Mouse (Mus musculus) monocyte, adult 2 months (primary cell): Measurements from ENCODE around the gene Dnah14.
"Not testable (repeated sequence)": the region's sequence is repeated elsewhere in the genome, so short reads cannot be mapped to it uniquely, and the experiment has no call there.

Experiments
- DNase-seq, 2 experiments: peaks; one replicate each; pipeline ENCODE4 v3.0.0; 2022; ENCODE audit warnings: low spot score in 2 of 2, low read depth in 1 of 2

The Dnah14 gene

DNA sequence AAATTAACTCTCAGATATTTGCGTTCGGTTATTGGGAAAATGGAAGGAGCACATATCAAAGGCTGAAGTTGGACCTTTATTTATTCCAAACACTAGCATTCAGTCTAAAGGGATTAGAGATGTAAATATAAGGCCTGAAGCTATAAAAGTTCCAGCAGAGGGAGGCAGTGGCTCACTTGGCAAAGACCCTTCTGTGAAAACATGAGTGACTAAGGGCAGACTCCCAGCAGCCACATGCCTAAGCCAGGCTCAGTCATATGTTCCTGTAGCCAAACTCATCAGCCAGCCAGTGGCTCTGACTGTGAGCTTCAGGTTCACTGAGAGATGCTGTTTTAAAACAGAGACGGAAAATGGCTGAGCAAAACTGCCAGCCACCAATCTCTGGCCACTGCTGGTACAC, 195.5 kb downstream of the Dnah14 start:
- no peak for DNase-seq

DNA sequence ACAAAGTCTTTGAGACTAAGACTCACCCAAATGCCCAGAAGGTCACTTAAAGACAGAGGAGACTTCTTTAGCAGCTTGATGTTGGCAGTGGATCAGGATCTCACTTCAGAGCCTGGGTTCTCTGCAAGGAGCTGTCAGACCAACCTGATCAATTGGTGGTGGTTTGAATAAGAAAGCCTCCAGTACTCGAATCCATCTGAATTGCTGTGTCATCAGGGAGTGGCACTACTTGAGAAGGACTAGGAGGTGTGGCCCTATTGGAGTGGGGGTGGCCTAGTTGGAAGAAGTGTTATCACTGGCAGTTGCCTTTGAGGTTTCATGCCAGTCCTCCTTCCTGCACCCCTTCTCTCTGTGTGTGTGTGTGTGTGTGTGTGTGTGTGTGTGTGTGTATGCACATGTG, 200.2 kb downstream of the Dnah14 start:
- no peak for DNase-seq

DNA sequence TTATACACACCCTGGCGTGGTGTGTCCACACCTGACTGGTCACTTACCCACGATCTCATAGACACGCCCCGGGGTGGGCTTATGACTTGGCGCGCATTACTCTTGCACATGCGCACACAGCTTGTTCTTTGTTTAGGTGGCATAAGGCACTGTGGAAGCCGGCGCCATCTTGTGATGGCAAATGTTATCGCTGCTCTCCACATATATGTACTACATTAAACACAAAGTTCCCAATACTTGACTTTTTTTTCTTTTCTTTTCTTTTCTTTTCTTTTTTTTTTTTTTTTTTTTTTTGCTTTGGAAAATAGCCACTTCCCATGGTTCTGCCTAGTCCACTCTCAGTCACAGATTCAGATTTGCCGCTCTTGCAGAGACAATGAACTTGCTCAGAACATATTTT, 206.2 kb downstream of the Dnah14 start:
- DNase-seq, result not testable (repeated sequence)

DNA sequence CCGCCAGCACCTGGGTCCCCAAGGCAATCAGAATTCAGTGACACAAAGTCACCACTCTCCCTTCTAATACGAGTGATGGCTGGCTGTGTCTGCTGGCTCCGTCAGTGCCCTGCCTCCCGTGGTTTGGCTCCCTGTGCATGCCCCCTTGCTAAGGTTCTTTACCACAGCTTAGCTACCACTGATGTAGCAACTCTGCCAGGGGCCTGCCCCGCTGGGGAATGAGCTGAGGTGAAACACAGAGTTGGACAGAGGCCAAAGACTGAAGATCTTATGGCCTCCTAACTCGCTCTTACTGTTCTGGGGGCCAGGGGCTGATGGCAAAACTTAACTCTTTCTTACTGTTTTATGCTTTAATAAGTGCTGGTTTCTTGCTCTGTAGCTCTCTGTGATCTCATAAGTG, 213.6 kb downstream of the Dnah14 start:
- DNase-seq, result no peak

DNA sequence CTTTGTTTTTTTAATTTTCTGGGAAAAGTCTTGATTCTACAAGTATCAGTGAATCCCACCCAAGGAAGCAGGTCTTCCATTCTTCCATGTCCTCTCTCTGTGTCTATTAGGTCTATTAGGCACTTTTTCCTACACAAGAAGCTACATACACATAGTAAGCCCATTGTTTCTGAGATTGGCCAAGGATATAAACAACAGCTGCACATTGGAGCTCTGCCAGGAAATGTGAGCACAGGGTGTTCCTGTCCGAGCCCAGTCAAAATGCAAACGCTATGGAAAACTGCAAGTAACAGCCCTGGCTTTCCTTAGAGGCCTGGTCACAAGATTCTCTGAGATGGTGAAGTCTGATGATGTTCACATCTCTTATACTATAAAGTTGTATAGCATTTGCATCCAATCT, 217.2 kb downstream of the Dnah14 start:
- DNase-seq, result no peak

DNA sequence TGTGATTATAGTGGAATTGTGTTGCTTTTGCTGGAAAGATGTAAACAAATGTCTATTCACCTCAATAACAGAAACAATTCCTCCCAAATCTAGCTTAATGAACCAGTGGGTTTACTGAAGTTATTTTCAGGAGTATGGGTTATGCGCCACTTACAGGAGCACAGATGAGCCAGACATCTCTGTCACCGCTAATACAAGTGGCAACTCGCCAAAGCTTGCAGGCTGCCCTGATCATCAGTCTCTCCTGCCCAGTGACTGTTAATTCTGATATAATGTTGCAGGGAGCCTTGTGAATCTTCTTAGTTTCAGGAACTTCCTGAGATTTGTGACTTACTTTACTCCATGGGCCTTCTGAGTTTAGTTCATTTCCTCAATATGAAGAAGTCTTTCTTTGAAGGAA, 223.6 kb downstream of the Dnah14 start:
- DNase-seq, result no peak

DNA sequence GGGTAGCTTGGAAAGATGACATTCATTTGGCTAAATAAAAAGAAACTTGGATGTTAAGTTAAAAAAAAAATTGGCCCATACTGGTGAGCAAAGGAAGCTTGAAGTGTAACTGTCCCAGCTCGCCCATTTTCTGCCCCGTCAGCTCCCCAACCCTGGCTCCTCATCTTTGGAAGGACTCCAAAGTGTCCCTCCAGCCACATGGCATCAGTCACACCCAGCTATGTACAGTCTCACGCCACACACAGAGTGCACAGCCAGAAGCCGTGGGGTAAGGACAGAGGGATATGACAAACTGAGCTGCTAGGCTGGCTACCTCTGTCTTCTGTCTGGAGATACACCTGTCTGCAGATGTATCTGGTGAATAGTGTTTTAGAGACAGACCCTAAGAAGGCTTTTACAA, 224.3 kb downstream of the Dnah14 start:
- DNase-seq, result no peak

DNA sequence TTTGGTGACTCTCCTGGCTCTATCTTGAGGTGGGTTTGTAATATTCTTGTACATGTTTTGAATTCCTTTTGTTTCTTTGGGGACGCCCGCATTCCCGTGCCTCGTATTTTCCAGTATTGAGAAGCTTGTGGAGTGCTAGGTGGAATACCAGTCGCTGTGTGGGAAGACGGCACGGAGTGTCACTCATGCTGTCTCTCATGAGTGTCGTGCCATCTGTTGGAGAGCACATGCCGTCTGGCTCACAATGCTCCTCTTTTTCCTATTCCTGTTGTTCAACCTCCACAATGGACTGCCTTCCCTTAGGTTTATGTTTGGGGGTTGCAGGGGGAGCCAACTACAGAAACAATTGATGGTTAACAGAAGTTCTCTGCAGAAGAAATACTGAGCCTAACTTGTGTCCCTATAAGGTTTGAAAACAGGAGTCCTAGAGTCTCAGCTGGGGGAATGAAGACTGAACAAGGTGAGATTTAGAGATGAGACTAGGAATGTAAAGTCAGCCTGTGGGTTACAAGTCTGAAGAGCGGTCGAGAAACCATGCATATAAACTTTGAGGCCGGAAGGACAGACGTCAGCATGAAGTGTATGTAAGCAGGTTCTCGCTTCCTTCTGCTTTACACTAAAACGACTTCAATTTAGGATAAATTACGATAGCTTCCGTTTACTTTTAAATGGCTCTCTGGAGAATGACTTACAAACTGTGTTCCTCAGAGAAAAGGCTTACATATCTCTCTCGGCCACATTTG, 235.3 kb downstream of the Dnah14 start:
- DNase-seq, result no peak

DNA sequence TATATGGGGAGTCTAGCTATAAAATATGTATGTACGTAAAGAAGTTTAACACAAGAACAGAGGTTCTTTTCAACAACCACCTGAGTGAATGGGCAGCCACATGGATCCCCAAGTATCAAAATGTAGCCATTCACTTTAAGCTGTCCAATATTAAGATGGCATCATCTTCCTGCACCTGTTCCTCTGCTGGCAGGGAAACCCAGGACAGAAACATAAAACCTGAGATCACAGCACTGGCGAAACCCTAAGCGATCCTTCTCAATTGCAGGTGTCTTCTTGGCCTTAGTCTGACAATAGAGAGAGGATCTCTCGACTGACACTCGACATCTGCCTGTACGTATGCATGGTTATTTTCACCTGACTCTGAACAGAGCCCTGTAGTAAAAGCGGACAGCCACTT, 250.4 kb downstream of the Dnah14 start:
- DNase-seq, result no peak

DNA sequence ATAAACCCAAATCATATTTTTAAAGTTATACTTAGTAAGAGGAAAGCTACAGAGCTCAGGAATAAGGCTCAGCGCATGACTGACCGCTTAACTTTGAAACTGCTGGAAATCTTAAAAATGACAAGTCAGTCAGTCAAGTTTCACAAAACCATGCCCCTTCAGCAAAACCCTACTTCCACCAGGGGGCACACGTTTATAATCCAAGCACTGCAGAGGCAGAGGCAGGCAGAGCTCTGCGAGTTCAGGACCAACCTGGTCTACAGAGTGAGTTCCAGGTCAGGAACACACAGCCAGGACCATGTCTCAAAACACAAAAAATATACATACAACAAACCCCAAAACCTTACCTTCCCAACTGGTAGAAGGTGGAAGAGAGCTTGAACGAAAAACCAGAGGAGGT, 252.0 kb downstream of the Dnah14 start:
- no peak for DNase-seq

DNA sequence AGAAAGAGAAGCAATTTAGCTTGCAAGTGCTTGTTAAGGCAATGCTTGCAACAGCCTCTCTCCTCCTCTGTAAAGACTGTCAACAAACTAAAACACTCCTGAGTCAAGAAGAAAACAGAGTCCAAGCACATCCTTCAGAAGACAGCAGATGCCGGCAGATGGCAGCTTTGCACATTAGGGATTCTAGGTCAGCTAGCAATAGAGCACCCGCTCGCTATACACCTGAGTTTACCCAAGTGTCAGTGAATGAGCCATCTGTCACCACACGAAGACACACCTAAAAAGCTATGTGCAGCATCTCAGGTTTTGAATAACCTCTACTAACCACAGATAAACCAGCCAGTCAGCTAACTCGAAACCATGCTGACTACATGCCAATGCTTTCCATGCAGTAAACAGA, 256.4 kb downstream of the Dnah14 start:
- DNase-seq, result no peak

DNA sequence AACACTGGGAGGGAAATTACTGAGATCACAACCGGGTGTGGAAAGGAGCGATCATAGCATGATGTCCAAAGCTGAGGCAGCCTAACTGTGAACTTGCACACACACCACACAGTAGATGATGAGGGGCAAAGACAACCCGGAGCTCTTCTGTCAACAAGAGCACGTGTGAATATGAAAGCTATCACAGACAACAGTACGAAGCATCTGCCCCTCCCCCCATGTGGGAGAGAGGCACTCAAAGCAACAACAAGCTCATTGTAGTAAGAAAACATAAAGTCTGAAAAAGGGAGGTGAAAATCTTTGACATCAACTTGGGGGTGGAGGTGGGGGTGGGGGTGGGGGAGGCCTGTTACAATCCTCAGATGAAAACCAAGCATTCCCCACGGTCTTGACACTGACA, 256.8 kb downstream of the Dnah14 start:
- no peak for DNase-seq

DNA sequence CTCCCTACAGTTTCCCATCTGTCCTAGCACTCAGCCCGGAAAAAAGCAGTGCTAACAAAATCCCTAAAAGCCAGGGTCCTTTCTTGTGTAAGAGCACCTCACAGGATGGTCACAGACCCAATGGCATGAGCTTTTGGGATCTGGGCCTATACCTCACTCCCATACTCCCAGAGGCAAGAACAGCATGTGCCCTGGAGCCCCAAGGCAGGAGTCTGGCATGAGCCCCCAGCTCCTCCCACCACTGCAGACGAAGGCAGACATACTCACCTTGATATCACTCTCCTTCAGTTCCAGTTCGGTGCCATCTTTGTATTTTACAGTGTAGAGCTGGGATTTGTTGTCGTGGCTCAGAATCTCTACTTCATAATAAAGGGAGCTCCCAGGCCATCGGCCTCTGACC, 261.8 kb downstream of the Dnah14 start:
- DNase-seq, result no peak

DNA sequence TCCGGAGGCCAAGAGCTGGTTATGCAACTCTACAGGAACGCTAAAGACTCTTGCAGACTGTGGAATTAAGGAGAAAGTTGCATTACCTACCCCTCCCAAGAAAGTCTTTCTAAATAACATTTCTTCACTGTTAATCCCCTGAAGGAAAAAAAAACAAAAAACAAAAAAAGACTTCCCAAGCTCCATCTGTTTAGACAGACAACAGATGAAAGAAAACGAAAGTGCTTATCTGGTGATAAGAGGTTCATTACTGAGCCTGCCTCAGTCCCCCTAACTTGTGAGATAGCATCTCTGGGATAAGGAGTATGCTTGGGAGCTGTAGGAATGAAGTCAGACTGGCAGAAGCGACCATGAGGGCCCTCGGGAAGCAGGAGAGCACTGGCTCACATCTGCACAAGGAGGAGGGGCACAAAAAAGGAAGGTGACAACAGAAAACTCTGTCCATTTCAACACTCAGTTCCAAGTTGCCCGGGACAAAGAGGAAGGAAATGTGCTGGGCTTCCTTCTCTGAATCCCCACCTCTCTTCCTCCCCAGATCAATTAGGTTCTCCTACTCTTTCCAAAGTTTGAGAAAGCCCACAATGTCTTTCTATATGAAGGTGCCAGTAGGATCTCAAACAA, 263.5 kb downstream of the Dnah14 start:
- DNase-seq, result peak in 1 of 2 experiments; percentile 26

DNA sequence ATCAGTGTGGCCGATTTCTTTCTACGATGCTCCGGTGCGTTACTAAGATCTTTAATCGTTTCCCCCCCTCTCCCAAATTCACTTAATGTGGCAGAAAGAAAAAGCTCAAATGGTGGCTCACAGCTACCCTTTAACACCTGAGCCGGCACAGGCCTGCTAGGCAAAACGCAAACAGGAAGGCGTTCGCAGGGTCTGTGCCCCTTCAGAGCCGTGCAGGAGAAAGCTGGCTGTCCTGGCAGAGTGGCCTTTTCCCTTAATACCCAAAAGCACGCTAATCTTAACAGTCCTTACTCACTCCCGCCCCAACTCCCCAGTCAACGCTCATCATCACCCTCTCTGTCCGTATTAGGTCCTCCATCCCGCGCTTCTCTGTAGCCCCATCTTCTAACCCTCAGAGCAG, 265.0 kb downstream of the Dnah14 start:
- DNase-seq, result no peak

DNA sequence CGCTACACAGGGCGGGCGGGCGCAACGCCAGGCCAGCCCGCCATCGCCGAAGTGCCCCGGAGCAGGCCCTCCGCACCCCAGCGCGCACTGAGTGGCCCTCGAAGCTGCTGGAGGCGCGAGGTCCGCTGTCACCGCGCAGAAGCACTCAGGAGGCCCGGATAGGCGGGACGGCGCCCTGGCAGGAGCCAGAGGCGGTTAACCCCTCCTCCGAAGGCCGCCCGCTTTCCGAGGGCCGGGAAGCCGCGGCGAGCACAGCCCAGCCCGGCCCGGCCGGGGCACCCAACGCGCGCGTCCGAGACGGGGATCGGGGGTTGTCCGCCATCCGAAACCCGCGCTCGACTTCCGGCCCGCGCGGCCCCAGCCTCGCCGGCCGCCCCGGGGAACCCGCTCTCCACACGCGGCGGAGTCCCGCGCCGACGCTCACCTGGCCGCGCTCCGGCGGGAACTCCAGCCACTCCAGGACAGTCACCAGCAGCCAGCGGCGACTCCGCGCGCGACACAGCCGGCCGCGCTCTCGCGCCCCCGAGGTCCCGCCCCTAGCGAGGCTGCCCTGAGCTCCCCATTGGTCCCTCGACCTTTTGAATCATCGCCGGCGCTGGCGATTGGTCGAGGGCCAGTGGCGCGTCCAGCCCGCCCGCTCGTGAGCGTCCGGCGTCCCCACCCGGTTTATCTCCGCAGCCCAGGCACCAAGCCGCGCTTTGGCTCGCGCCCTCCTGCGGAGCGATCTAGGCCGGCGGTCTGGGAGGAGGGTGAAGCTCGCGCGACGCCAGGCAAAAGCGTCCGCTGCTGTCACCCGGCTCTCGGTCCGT, 265.7 kb downstream of the Dnah14 start:
- DNase-seq, result peak; percentile 88 to 93

DNA sequence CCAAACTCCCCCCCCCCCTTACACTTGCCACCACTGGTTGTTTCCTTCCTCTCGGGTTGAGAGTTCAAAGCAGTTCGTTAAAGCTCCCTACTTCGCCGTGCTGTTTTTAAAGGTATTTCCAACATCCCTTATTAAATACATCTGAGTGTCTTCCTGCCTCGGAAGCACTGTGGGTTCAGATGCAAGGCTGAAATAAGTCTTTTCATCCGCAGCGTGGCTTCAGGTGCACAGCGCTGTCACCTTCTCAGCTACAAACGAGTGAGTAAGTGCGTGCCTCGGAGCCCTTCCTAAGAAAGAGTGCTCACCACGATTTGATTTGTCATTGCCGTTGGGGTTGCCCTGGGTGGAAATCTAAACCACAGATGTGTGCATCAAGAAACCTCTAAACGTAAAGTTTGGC, 266.4 kb downstream of the Dnah14 start, which contains the start of gene Lbr:
TSS of gene Lbr (minus strand) at position 266 of the 400 bp plus-strand sequence.
- DNase-seq, result no peak

DNA sequence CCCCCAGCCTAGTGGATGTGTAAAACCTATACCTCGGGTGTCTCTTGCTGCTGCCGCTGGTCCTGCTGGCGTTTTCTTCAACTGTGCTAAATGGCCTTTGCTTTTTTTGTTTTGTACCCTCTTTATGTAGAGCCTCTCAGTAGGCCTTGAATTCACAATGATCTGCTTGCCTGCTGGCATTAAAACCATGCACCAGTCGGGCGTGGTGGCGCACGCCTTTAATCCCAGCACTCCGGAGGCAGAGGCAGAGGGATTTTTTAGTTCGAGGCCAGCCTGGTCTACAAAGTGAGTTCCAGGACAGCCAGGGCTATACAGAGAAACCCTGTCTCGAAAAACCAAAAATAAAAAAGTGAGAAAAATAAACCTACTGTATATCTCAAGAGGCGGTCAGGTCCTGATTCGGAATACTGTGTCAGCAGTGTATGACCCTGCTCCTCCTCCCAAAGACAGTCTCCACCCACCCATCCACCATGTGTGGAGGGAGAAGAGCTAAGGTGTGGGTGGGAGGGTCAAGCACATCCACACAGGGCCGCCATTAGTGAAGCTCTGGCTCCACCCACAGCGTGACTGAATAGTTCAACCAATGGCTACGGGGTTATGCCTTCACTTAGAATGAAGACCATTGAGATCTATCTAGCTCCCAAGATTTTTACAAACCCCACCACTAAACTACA, 268.7 kb downstream of the Dnah14 start:
- no peak for DNase-seq

DNA sequence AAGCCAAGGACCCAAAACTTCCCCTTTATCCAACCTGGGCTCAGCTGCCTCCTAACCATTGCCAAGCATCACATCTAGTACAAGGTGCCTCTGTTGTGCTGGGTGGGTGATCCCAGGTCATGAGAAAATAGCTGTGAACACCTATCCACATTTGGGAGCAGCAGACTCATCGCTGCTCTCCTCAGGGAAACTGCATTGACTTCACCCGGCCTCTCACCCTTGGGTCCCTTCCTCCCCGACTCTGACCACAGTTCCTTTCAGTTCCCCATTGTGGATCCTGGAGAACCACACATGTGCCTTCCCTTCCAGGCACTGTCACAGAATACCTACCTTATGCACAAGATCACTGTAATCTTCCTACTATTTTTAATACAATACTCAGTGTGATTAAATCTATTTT, 269.4 kb downstream of the Dnah14 start:
- DNase-seq, result peak; percentile 37 to 39

DNA sequence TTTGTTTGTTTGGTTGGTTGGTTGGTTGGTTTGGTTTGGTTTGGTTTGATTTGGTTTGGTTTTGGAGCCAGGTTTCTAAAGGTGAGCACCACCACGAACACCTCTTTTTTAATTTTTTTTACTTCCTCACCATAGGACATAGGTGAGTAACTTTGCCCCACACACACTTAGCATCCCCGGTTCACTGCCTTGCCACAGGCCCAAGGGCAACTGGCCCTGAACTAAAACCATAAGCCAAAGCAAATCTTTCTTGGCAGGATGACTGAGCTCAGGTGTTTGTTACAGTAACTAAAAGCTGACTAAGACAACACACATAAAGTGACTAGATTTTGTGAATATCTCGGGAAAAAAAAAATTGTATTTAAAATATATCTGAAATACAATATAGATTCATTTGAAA, 271.0 kb downstream of the Dnah14 start:
- no peak for DNase-seq

DNA sequence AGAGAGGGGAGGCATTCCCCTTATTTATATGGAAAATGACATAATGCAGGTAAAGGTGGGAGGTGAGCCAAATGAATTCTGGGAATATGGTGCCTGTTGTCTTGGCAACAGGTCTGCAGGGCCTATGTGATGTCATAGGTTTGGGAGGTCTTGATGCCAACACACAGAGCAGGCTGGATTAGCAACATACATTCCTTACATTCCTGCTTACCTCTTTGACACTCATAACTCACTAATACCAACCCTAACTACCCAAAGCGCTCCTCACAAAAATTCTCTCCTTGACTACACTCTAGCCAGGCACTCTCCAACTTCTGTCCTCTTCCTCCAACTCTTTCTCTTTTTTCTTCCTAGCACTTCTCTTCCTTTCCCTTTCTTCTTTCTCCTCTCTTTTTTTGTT, 271.9 kb downstream of the Dnah14 start:
- DNase-seq, result no peak

DNA sequence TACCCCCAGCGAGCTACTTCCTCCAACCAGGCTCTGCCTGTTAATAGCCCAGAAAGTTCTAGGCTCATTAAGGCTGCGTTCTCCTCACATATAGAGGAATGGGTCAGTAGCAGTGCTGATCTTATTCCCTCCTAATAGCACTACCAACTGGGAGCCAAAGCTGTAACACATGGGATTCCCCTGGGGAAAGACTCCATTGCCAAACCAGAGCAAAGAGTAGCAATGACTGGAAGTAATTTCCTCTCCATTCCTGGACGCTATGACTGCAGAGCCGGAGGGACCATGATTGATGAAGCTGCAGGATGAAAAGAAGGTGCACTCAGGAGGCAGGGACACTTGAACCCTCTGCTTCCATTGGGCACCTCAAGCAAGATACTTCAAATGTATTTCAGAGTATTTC, 274.1 kb downstream of the Dnah14 start:
- no peak for DNase-seq
